Mouse (Mus musculus) intestine, postnatal 0 days (tissue): ENCODE results near the gene Il17ra. TPM values are rescaled to one million over a fixed set of nuclear protein-coding genes. Genes with fewer than 3 reads are reported as not detected.

Experiments
- ATAC-seq: fragments of 200-750 bp; cut with Nextera tagmentation; 2 replicates; pipeline ENCODE4 v1.8.0; 2017; ENCODE audit warnings: mild to moderate bottlenecking, moderate TSS enrichment, moderate library complexity
- H3K27ac ChIP-seq: fragments of 300-500 bp; sonication (generic); 2 replicates; pipeline ENCODE4 v1.5.1; 2014; ENCODE audit warnings: mild to moderate bottlenecking, low read depth, low read length, moderate library complexity
- H3K27me3 ChIP-seq: fragments of 300-500 bp; sonication (generic); replicated peaks from 2 replicates; pipeline ENCODE4 v1.6.1; 2014; ENCODE audit warnings: low read length, mixed read lengths; ENCODE audit not compliant: control insufficient read depth, insufficient read depth
- H3K36me3 ChIP-seq: fragments of 300-500 bp; sonication (generic); 2 replicates; pipeline ENCODE4 v1.6.1; 2014; ENCODE audit warnings: mild to moderate bottlenecking, moderate library complexity; ENCODE audit not compliant: control insufficient read depth, insufficient read depth
- H3K4me1 ChIP-seq: fragments of 300-500 bp; sonication (generic); replicated peaks from 2 replicates; pipeline ENCODE4 v1.6.1; 2014; ENCODE audit warnings: antibody characterized with exemption, low read length, mixed read lengths; ENCODE audit not compliant: control insufficient read depth, insufficient read depth
- H3K4me2 ChIP-seq: fragments of 300-500 bp; sonication (generic); replicated peaks from 2 replicates; pipeline ENCODE4 v1.6.1; 2014; ENCODE audit warnings: low read depth, mild to moderate bottlenecking, moderate library complexity
- H3K4me3 ChIP-seq: fragments of 300-500 bp; sonication (generic); 2 replicates; pipeline ENCODE4 v1.5.1; 2014; ENCODE audit warnings: low read depth, low read length
- H3K9ac ChIP-seq: fragments of 300-500 bp; sonication (generic); 2 replicates; pipeline ENCODE4 v1.6.1; 2014; ENCODE audit warnings: mild to moderate bottlenecking, low read depth, low read length
- H3K9me3 ChIP-seq: fragments of 300-500 bp; sonication (generic); 2 replicates; pipeline ENCODE4 v1.6.1; 2016; ENCODE audit warnings: mixed run types; ENCODE audit not compliant: control insufficient read depth
- CTCF ChIP-seq: sonication (generic); IDR thresholded peaks from 2 replicates; pipeline ENCODE4 v1.5.1; 2016; ENCODE audit warnings: low read depth, mild to moderate bottlenecking, control low read depth, antibody characterized with exemption, moderate library complexity
- WGBS: fragments of 180-500 bp; shearing (Covaris S2); extraction: QIAGEN DNeasy Blood & Tissue Kit; methylation state at CpG from one replicate; pipeline ENCODE4 v1.1.7; 2014; 5-methylcytosine and 5-hydroxymethylcytosine counted together
- polyA plus RNA-seq: library from polyadenylated mRNA; unstranded; fragments of >200 nt; fragmentation: Nextera tagmentation; extraction: Ambion mirVana; gene quantifications from 2 replicates; pipeline ENCODE4 v1.2.1, GENCODE M21; 2015

Gene Il17ra
- polyA plus RNA-seq, 1 experiment from 2014 or later, result 4.1 TPM

GRCm38 (mm10) chr6:120536337-120536736 is 73.3 kb downstream of the Il17ra start:
- Histone ChIP-seq H3K4me1 (peaks cover 3% of the 10 kb centered on the region; the same call in 1 of the 2 replicates), H3K36me3 (no peaks in the 10 kb centered on the region), H3K9me3 (no peaks in the 10 kb centered on the region), H3K27ac (no peak overlapping the region), H3K27me3 (no peaks in the 10 kb centered on the region), H3K9ac (no peak overlapping the region), H3K4me3 (no peak overlapping the region), H3K4me2 (no peak overlapping the region)
- peak; percentile 21; the same call in 1 of the 2 replicates for TF ChIP-seq CTCF
- 79% methylated on average over 2 of the region's 2 CpGs for WGBS
- no peak for ATAC-seq

Other genes starting within 250 kb of the Il17ra start
- 0.18 and 0.34 TPM in 2 replicates for gene D330020A13Rik, start 168.9 kb upstream of the Il17ra start, polyA plus RNA-seq
- gene B4galnt3, start 168.7 kb upstream of the Il17ra start, polyA plus RNA-seq, result 0.95 and 1.1 TPM in 2 replicates
- 20.2 and 23.2 TPM in 2 replicates for gene Kdm5a, start 99.1 kb upstream of the Il17ra start, polyA plus RNA-seq
- 7.2 and 9.9 TPM in 2 replicates for gene Ccdc77, start 98.9 kb upstream of the Il17ra start, polyA plus RNA-seq
- gene Tmem121b, start 30.6 kb downstream of the Il17ra start, polyA plus RNA-seq, result 0.03 and 0.05 TPM in 2 replicates
- gene Hdhd5, start 68.1 kb downstream of the Il17ra start, polyA plus RNA-seq, result 5.9 and 6.1 TPM in 2 replicates
- gene Cecr2, start 203.1 kb downstream of the Il17ra start, polyA plus RNA-seq, result 0.13 and 0.26 TPM in 2 replicates